Mouse (Mus musculus) telencephalon, adult 2 months (tissue): Measurements from ENCODE around the gene Ccdc74a.
"Not testable (repeated sequence)": the region's sequence is repeated elsewhere in the genome, so short reads cannot be mapped to it uniquely, and the experiment has no call there.

Source experiments
- DNase-seq: peaks from one replicate; pipeline ENCODE4 v3.0.0-alpha.2; 2011; ENCODE audit warnings: low read depth, low spot score

Ccdc74a gene

GRCm38 (mm10) chr16:17646310-17647114, at the start of gene Ccdc74a:
Gene Ccdc74a, plus strand, starts transcription at chr16:17646470.
- DNase-seq = no peak

DNA sequence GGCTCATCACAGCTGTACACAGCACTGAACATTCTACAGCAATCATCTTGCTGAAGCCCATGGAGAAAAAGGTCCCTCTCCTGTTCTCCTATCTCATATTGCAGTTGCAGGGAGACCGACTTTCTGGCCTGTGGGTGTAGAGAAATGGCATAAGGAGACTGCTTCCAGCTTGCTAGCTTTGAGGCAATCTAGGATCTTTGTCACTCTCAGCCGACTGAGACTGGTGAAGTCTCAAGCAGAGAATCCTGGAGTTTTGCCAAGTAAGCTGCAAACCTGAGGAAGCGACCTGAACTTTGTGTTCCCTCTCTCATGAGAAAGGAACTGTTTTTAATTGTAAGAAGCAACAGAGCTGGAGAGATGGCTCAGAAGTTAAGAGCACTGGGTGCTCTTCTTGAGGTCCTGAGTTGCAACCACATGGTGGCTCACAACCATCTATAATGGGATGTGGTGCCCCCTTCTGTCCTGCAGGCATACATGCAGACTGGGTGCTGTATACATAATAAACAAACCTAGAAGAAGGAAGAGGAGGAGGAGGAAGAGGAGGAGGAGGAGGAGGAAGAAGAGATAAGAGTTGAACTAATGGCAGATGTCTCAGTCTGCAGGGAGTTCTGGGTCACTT, 45.2 kb upstream of the Ccdc74a start:
- no peak for DNase-seq

DNA sequence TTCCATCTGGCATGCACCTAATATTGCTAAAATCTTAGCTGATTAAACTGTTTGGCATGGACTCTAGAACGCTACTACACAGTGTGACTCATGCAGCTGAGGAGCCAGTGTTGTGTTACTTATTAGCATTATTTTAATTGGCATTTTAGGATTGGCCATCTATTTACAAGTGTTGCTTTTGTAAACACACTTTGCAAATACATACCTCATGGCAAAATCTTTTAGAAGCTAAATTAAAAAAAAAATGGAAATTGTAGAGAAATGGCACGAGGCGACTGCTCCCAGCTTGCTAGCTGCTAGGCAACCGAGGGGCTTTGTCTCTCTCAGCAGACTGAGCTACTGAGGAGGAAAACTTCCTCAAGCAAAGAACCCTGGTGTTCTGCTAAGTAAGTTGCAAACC, 41.3 kb upstream of the Ccdc74a start:
- DNase-seq = no peak

DNA sequence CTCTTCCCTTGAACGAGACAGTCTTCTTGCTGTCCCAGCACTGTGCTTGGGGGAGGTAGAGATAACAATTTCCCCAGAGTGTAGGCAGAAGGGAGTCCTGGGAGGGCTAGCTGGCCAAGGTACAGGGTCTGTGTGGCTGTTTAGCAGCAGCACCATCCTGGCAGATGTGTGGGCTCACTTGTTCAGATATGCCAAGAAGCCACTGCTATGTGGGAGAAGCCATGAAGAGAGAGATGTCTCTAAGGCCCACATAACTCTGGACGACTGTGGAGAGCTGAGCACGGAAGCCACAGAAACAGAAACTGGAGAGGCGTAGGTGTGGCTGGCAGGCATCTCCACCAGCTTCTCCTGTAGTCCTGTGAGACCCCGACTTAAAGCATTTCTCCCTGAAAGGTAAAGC, 40.6 kb upstream of the Ccdc74a start:
- no peak for DNase-seq

- DNase-seq = no peak
These were observed 34.9 kb upstream of the Ccdc74a start for GRCm38 (mm10) chr16:17611383-17611782.

DNA sequence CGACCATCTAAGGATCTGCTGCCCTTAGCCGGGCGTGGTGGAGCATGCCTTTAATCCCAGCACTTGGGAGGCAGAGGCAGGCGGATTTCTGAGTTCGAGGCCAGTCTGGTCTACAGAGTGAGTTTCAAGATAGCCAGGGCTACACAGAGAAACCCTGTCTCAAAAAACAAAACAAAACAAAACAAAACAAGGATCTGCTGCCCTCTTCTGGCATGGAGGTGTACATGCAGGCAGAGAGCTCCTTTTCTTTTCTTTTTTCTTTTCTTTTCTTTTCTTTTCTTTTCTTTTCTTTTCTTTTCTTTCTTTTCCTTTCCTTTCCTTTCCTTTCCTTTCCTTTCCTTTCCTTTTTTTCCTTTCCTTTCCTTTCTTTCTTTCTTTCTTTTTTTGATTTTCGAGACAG, 31.5 kb upstream of the Ccdc74a start:
- DNase-seq = not testable (repeated sequence)

GRCm38 (mm10) chr16:17616212-17616611, 30.1 kb upstream of the Ccdc74a start:
- DNase-seq = no peak

GRCm38 (mm10) chr16:17617922-17618565, 28.2 kb upstream of the Ccdc74a start:
- no peak for DNase-seq

DNA sequence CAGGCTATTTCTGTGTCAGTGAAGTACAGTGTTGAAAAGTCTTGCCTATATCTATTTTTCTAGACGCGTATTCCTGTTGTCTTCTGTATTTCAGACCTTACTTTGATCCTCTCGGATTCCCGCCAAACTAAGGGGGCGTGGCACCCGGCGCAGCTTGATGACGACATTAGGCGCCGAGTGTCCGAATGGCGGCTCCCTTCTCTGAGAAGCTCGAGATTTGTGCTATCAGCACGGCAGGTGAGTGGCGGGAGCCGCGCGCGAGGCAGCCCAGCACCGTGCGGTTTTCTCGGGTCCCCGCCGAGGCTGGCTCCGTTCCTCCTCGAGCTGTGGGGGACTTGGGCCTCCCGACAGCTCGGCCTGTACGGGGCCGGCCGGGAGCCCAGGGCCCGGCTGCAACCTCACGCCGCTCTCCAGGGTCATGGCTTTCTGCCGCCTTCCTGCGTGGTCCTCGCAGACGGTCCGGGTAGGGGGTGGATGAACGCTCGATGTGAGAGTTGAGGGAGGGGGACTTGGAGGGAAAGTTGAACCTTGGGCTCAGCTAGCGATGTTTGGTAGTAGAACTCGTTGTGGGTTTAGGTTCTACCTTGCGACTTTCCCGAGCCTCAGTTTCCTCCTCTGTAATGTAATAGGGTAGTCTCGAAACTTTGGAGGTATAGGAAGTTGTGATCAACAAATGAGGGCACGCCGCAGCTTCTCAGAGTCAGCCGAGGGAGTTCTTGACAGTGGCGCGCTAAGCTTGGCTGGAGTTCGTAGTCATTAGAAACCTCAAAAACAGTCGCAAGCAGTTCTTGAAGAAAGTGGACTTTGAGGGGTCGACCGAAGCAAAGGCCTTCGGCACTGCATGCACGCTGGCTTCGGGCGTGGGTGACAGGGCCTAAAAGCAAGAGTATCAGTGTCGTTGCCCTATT, 26.8 kb upstream of the Ccdc74a start, which contains the start of gene Smpd4:
Gene Smpd4 (plus strand): TSS at position 157 of the 908 bp plus-strand sequence.
- DNase-seq = no peak

GRCm38 (mm10) chr16:17621936-17622335, 24.3 kb upstream of the Ccdc74a start:
- no peak for DNase-seq

DNA sequence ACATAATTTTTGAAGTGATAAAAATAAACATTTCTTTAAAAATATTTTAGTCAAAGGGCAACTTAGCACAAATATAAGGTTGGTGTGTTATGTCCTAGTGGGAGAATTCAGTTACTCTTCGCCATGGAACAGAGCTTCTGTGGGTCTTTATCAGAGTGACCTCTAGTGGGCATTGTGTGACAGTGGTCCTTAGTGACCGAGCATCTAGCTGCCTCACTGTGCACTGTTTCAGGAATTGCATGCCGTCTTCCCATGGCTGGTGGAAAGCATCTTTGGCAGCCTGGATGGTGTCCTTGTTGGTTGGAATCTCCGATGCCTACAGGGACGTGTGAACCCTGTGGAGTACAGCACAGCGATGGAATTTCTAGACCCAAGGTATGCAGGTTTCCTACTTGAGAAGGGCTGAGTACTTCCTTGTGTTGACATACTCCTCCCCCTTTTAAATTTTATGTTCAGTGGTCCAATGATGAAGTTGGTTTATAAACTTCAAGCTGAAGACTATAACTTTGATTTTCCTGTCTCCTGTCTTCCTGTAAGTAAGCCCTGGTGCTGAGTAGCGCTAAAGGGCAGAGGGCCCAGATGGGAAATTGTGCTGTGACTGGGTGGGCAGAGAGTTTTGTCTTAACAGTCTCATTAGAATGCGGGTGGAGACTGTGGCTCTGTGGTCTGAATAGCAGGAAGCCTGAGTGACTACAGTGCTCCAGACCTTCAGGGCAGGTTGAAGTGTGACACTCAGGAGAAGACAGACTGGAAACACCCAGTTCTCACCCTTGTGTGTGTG, 20.6 kb upstream of the Ccdc74a start:
- no peak for DNase-seq

DNA sequence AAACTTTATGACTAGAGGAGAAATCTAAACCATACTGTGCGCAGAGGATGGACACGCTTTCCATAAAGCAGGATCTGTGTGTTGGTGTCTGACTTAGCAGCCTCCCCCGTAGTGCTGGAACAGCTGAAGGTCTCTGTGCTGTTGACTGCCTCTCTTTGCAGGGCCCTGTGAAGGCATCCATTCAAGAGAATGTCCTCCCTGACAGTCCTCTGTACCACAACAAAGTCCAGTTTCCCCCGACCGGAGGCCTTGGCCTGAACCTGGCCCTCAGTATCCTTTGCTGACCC, 20.1 kb upstream of the Ccdc74a start:
- no peak for DNase-seq

DNA sequence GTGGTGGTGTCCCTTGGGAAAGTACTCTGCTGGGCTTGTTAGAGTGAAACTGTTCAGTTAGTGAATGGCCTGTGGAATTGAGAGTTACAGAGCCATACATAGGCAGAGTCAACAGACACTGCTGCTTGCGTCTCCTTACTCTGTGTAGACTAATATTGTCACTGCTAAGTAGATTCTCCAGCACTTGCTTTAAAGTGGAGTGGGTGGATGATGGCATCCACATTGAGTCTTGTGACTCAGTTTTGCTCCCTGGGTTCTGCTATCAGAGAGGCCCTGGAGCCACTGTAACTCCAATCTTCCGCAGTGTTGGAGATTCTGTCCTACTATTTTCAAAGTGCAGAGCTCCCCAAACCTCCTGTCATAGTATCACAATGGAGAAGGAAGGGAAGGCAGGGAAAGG, 13.7 kb upstream of the Ccdc74a start:
- no peak for DNase-seq

DNA sequence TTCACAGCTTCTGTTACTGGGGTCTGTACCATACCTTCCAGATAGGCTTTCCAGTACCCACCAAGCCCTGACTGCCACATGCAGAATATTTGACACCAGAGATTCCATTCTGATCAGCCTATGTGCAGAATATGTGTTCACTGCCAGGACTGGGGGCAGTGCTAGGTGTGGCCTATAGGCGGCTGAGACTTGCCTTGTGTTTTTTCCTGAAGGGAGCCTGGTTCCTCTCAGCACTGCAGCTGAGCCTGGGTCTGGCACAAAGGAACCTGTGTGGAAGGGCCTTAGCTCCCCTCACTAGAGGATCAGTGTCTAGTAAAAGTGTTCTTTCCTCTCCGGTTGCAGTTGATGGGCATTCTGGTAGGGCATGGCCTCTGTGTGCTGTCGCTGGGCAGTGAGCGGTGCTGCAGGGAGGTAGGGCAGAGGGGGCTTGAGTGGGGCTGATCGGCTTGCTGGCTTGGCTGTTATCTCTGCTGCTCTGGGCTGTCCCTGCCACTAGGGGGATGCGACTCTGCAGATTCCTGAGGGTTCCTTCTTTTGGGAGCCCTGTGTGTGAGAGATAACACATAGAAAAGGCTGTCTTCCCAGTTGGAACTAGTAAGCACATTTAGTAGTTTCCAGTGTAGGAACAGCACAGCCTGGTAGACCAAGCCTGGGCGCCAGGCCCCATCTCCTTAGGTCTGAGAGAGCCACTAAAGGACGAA, 12.6 kb upstream of the Ccdc74a start:
- DNase-seq = no peak

- DNase-seq = no peak
These were observed 9.4 kb upstream of the Ccdc74a start for GRCm38 (mm10) chr16:17636904-17637303.

DNA sequence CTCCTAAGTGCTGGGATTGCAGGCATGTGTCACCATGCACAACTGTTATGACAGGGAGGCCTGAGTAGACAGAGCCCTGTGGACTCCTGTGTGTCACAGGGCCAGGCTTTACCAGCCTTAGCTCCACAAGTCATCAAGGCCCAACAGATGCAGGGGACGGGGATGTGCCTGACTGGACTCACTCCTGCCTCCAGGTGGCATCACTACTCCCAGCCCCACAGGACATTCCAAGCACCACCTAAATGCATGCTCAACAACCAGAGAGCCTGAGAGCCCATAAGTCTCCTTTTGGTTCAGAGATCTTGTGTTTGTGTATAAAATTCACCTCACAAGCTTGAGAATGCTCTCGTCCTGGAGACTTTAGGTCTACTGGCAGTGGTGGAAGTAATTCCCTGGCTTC, 8.7 kb upstream of the Ccdc74a start:
- no peak for DNase-seq

DNA sequence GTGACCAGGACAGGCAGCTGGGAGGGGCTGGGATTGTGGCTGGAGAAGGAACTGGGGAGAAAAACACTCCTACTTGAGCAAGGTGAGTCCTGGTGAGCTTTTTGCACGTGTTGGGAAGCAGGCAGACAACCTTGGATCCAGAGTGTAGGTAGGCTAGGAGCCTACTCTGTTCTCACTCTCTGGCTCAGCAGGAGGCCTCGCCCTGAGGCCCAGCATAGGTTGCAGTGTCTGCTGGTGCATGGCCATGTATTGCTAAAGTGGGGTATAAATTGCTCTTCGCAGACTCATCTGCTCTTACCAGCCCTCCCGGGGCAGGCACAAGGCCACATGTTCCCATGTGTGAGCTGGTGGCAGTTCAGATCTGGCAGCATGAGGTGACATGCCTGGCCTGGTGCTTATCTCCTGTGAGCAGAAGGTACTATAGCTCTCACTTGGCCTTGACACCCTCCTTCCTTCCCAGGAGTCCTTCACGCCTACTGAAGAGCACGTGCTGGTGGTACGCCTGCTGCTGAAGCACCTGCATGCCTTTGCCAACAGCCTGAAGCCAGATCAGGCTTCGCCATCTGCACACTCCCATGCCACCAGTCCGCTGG, 8.1 kb upstream of the Ccdc74a start:
- DNase-seq = no peak

- no peak for DNase-seq
These were observed 7.2 kb upstream of the Ccdc74a start for GRCm38 (mm10) chr16:17639081-17639480.

- no peak for DNase-seq
These were observed 6.3 kb upstream of the Ccdc74a start for GRCm38 (mm10) chr16:17639951-17640350.

- DNase-seq = no peak
These were observed 5.6 kb upstream of the Ccdc74a start for GRCm38 (mm10) chr16:17640706-17641105.
